Mouse (Mus musculus): Measurements from ENCODE around the gene Tekt3.

- no peak for TF ChIP-seq CTCF (IDR thresholded peaks at IDR 0.05; ENCODE audit: control insufficient read depth, insufficient read depth, insufficient replicate concordance, low read depth, low read length)
- TF ChIP-seq POLR2A (IDR thresholded peaks at IDR 0.05; ENCODE audit: control insufficient read depth, low read depth, low read length): no peak
Observed at GRCm38 (mm10) chr11:63020633-63021032, 40.8 kb upstream of the Tekt3 start.
